In genomic region chr12:56536174-56536883, GRCm38 (mm10) we compare ENCODE assay signal across 12 mouse cellular contexts. TPM values are rescaled to one million over a fixed set of nuclear protein-coding genes. Genes with fewer than 3 reads are reported as not detected.
DNase-seq lines count a peak whose midpoint lies in the region; ATAC-seq and TF ChIP-seq lines count a peak whose summit lies in the region.
"Had no signal": no experiment of that assay in that cellular context is flagged by ENCODE, and none has a peak within 500 bp of the region (broad histone marks: within the 10 kb centered on the region; RNA-seq: fewer than 3 reads in every experiment).

No protein-coding gene starts in this region.

- no peaks in the 10 kb centered on the region for H3K36me3 ChIP-seq in heart, embryonic 15.5 days
- H3K36me3 ChIP-seq in ES-Bruce4 (ENCODE audit: control insufficient read depth, insufficient read depth, low read length, poor library complexity, severe bottlenecking) = no peaks in the 10 kb centered on the region
- no peaks in the 10 kb centered on the region for H3K36me3 ChIP-seq in embryonic facial prominence, embryonic 13.5 days
- no peaks in the 10 kb centered on the region for H3K36me3 ChIP-seq in limb, embryonic 12.5 days

- 2% methylated on average over 44 of the region's 44 CpGs for WGBS in heart, embryonic 15.5 days
- WGBS in embryonic facial prominence, embryonic 13.5 days = 1% methylated on average over 44 of the region's 44 CpGs
- WGBS in limb, embryonic 12.5 days = under 1% methylated on average over 44 of the region's 44 CpGs

- H3K27ac ChIP-seq in heart, embryonic 15.5 days = no peak overlapping the region
- no peak overlapping the region for H3K27ac ChIP-seq in ES-Bruce4 (ENCODE audit: insufficient read depth, low read length)
- H3K27ac ChIP-seq in embryonic facial prominence, embryonic 13.5 days = no peak overlapping the region
- no peak overlapping the region for H3K27ac ChIP-seq in limb, embryonic 12.5 days
- H3K27ac ChIP-seq: macrophage had no signal

- TF ChIP-seq EP300 in ES-Bruce4 (IDR thresholded peaks at IDR 0.05; ENCODE audit: insufficient read depth, low read depth, low read length) = no peak

- no peak overlapping the region for H3K9ac ChIP-seq in heart, embryonic 15.5 days
- no peak overlapping the region for H3K9ac ChIP-seq in ES-Bruce4 (ENCODE audit: low read depth, poor library complexity, severe bottlenecking)
- no peak overlapping the region for H3K9ac ChIP-seq in embryonic facial prominence, embryonic 13.5 days
- no peak overlapping the region for H3K9ac ChIP-seq in limb, embryonic 12.5 days (replicated peaks)

- TF ChIP-seq CTCF in ES-Bruce4 (IDR thresholded peaks at IDR 0.05; ENCODE audit: low read depth, low read length) = no peak

- DNase-seq in heart, adult 8-10 months (ENCODE audit: low spot score) = no peak
- no peak for DNase-seq in gastrocnemius, adult 8-10 months (ENCODE audit: low spot score in 2 of 2)
- no peak for DNase-seq in layer of hippocampus, adult 11-12 months (ENCODE audit: low spot score)
- no peak for DNase-seq in gastrocnemius, adult 18-20 months (ENCODE audit: low spot score)
- DNase-seq: cerebellum, adult 8-10 months had no signal

- H3K9me3 ChIP-seq in heart, embryonic 15.5 days (replicated peaks) = no peaks in the 10 kb centered on the region
- no peaks in the 10 kb centered on the region for H3K9me3 ChIP-seq in ES-Bruce4 (replicated peaks; ENCODE audit: control insufficient read depth, insufficient read depth, low read length, poor library complexity, severe bottlenecking)
- H3K9me3 ChIP-seq in embryonic facial prominence, embryonic 13.5 days = no peaks in the 10 kb centered on the region
- no peaks in the 10 kb centered on the region for H3K9me3 ChIP-seq in limb, embryonic 12.5 days

- no peak for TF ChIP-seq POLR2A in ES-Bruce4 (IDR thresholded peaks at IDR 0.05; ENCODE audit: insufficient read depth, low read length)

- peaks cover 96% of the 10 kb centered on the region for H3K27me3 ChIP-seq in heart, embryonic 15.5 days
- peaks cover 65% of the 10 kb centered on the region for H3K27me3 ChIP-seq in ES-Bruce4 (ENCODE audit: control insufficient read depth, insufficient read depth, low read length, poor library complexity, severe bottlenecking)
- peaks cover 97% of the 10 kb centered on the region for H3K27me3 ChIP-seq in embryonic facial prominence, embryonic 13.5 days
- H3K27me3 ChIP-seq in limb, embryonic 12.5 days = peaks cover 96% of the 10 kb centered on the region

- peak overlapping the region; percentile 38 for H3K4me2 ChIP-seq in heart, embryonic 15.5 days
- peak overlapping the region; percentile 57; the same call in 1 of the 2 replicates for H3K4me2 ChIP-seq in embryonic facial prominence, embryonic 13.5 days
- H3K4me2 ChIP-seq in limb, embryonic 12.5 days = peak overlapping the region; percentile 19

- H3K4me1 ChIP-seq in heart, embryonic 15.5 days (replicated peaks) = peaks cover 25% of the 10 kb centered on the region
- peaks cover 1% of the 10 kb centered on the region for H3K4me1 ChIP-seq in ES-Bruce4 (ENCODE audit: control insufficient read depth, insufficient read depth, low read length)
- peaks cover 25% of the 10 kb centered on the region for H3K4me1 ChIP-seq in embryonic facial prominence, embryonic 13.5 days
- H3K4me1 ChIP-seq in limb, embryonic 12.5 days (replicated peaks) = peaks cover 22% of the 10 kb centered on the region

- peak overlapping the region; percentile 46 for H3K4me3 ChIP-seq in heart, embryonic 15.5 days
- peak overlapping the region; percentile 18 for H3K4me3 ChIP-seq in ES-Bruce4 (ENCODE audit: low read depth, low read length)
- peak overlapping the region; percentile 13 for H3K4me3 ChIP-seq in embryonic facial prominence, embryonic 13.5 days
- peak overlapping the region; percentile 19; the same call in 1 of the 2 replicates for H3K4me3 ChIP-seq in limb, embryonic 12.5 days (replicated peaks)

- ATAC-seq in heart, embryonic 15.5 days (replicated peaks; ENCODE audit: insufficient number of reproducible peaks, insufficient read depth, low FRiP score, low read depth) = no peak
- ATAC-seq in embryonic facial prominence, embryonic 13.5 days (ENCODE audit: insufficient number of reproducible peaks, insufficient read depth, low FRiP score, low TSS enrichment, low read depth) = no peak
- no peak for ATAC-seq in limb, embryonic 12.5 days (ENCODE audit: insufficient number of reproducible peaks, insufficient read depth, low FRiP score, low TSS enrichment, low read depth)
- ATAC-seq: CD4-positive, CD25-positive, alpha-beta regulatory T cell, adult 4 months had no signal

RNA-seq across cellular contexts. Expression of gene Nkx2-1, which starts 0.4 kb away (rescaled TPM):
- 2.1 and 6.4 TPM in 2 replicates for polyA plus RNA-seq in heart, embryonic 15.5 days (2015; fragmentation: Nextera tagmentation; extraction: Ambion mirVana)
- total RNA-seq in heart, adult 8-10 months (2022) = not detected
- not detected in 2 replicates for polyA plus RNA-seq in ES-Bruce4 (2011; ENCODE audit: insufficient read depth, insufficient read length, low read depth, missing spikeins)
- polyA plus RNA-seq in embryonic facial prominence, embryonic 13.5 days (2015; fragmentation: Nextera tagmentation; extraction: Ambion mirVana) = 0.15 TPM in 1 of 2 replicates, not detected in the other
- not detected in 2 replicates for polyA plus RNA-seq in limb, embryonic 12.5 days (2016; fragmentation: Nextera tagmentation; extraction: Ambion mirVana)
- not detected for total RNA-seq in gastrocnemius, adult 8-10 months (2022)
- total RNA-seq in gastrocnemius, adult 18-20 months (2021) = not detected
- polyA plus RNA-seq: CD4-positive, CD25-positive, alpha-beta regulatory T cell, adult 4 months; large intestine, adult 2 months; macrophage had no signal
